Mouse (Mus musculus): ENCODE data around the gene Spag5. TPM values are rescaled to one million over a fixed set of nuclear protein-coding genes. Genes with fewer than 3 reads are reported as not detected.

Spag5 gene
- polyA plus RNA-seq, 2 experiments = 27.6 to 39.7 TPM

- no peaks in the 10 kb centered on the region for H3K36me3 ChIP-seq (replicated peaks; ENCODE audit: control insufficient read depth, insufficient read depth, low read depth)
- H3K9me3 ChIP-seq (ENCODE audit: control insufficient read depth, low read length) = no peaks in the 10 kb centered on the region
- ATAC-seq (ENCODE audit: insufficient read depth) = no peak
- WGBS (ENCODE audit: insufficient replicate concordance) = 28% methylated on average over 4 of the region's 4 CpGs
- TF ChIP-seq CTCF (IDR thresholded peaks at IDR 0.05; ENCODE audit: low read depth) = peak; percentile 90
- TF ChIP-seq EP300 (IDR thresholded peaks at IDR 0.05; ENCODE audit: low read depth) = no peak
- no peak overlapping the region for H3K9ac ChIP-seq (replicated peaks)
- no peaks in the 10 kb centered on the region for H3K27me3 ChIP-seq (ENCODE audit: control insufficient read depth, insufficient read depth, low read length)
- no peak for DNase-seq (ENCODE audit: low read depth in 3 of 3, low spot score in 3 of 3)
- H3K27ac ChIP-seq = no peak overlapping the region
- H3K4me3 ChIP-seq (ENCODE audit: insufficient read depth in 1 of 2, low read depth in 2 of 2, low read length in 2 of 2) = no peak overlapping the region
- no peak overlapping the region for H3K4me2 ChIP-seq (ENCODE audit: low read depth)
- H3K4me1 ChIP-seq (replicated peaks; ENCODE audit: control insufficient read depth in 2 of 2, insufficient read depth in 2 of 2, low read length in 1 of 2) = peaks cover 0 to 2% of the 10 kb centered on the region in 2 experiments; a peak in 1 of 4 replicates
Observed at GRCm38 (mm10) chr11:78355471-78356238, 54.3 kb downstream of the Spag5 start.

- Histone ChIP-seq H3K9me3 (ENCODE audit: control insufficient read depth, low read length) (no peaks in the 10 kb centered on the region), H3K4me3 (ENCODE audit: insufficient read depth in 1 of 2, low read depth in 2 of 2, low read length in 2 of 2) (no peak overlapping the region), H3K4me2 (ENCODE audit: low read depth) (no peak overlapping the region), H3K36me3 (replicated peaks; ENCODE audit: control insufficient read depth, insufficient read depth, low read depth) (no peaks in the 10 kb centered on the region), H3K4me1 (replicated peaks; ENCODE audit: control insufficient read depth in 2 of 2, insufficient read depth in 2 of 2, low read length in 1 of 2) (peaks cover 0 to 2% of the 10 kb centered on the region in 2 experiments; a peak in 1 of 4 replicates), H3K27ac (no peak overlapping the region), H3K27me3 (ENCODE audit: control insufficient read depth, insufficient read depth, low read length) (no peaks in the 10 kb centered on the region), H3K9ac (replicated peaks) (no peak overlapping the region)
- TF ChIP-seq CTCF (IDR thresholded peaks at IDR 0.05; ENCODE audit: low read depth) (peak; percentile 87), EP300 (IDR thresholded peaks at IDR 0.05; ENCODE audit: low read depth) (no peak)
- DNase-seq (ENCODE audit: low read depth in 3 of 3, low spot score in 3 of 3) (no peak), ATAC-seq (ENCODE audit: insufficient read depth) (no peak)
- 22% methylated on average over 22 of the region's 22 CpGs for WGBS (ENCODE audit: insufficient replicate concordance)
Observed at GRCm38 (mm10) chr11:78358330-78359007, 57.1 kb downstream of the Spag5 start.

- DNase-seq (ENCODE audit: low read depth in 3 of 3, low spot score in 3 of 3) = peak; percentile 50 to 70 (median 57)
- H3K9me3 ChIP-seq (ENCODE audit: control insufficient read depth, low read length) = no peaks in the 10 kb centered on the region
- WGBS (ENCODE audit: insufficient replicate concordance) = 8% methylated on average over 13 of the region's 13 CpGs
- H3K9ac ChIP-seq (replicated peaks) = no peak overlapping the region
- H3K4me3 ChIP-seq (ENCODE audit: insufficient read depth in 1 of 2, low read depth in 2 of 2, low read length in 2 of 2) = peak overlapping the region; percentile 49 to 52
- H3K27me3 ChIP-seq (ENCODE audit: control insufficient read depth, insufficient read depth, low read length) = no peaks in the 10 kb centered on the region
- no peak overlapping the region for H3K27ac ChIP-seq
- peaks cover 0 to 2% of the 10 kb centered on the region in 2 experiments; a peak in 1 of 4 replicates for H3K4me1 ChIP-seq (replicated peaks; ENCODE audit: control insufficient read depth in 2 of 2, insufficient read depth in 2 of 2, low read length in 1 of 2)
- peak overlapping the region; percentile 72 for H3K4me2 ChIP-seq (ENCODE audit: low read depth)
- no peaks in the 10 kb centered on the region for H3K36me3 ChIP-seq (replicated peaks; ENCODE audit: control insufficient read depth, insufficient read depth, low read depth)
- TF ChIP-seq EP300 (IDR thresholded peaks at IDR 0.05; ENCODE audit: low read depth) = no peak
- TF ChIP-seq CTCF (IDR thresholded peaks at IDR 0.05; ENCODE audit: low read depth) = peak; percentile 87
- peak; percentile 76; the same call in 1 of the 2 replicates for ATAC-seq (ENCODE audit: insufficient read depth)
Observed at GRCm38 (mm10) chr11:78360125-78360788, 58.9 kb downstream of the Spag5 start.

- no peak overlapping the region for H3K9ac ChIP-seq (replicated peaks)
- no peak for ATAC-seq (ENCODE audit: insufficient read depth)
Observed at GRCm38 (mm10) chr11:78360789-78361131, 59.4 kb downstream of the Spag5 start.

More at GRCm38 (mm10) chr11:78360789-78361131, 59.4 kb downstream of the Spag5 start:
- Histone ChIP-seq H3K27me3 (ENCODE audit: control insufficient read depth, insufficient read depth, low read length) (no peaks in the 10 kb centered on the region), H3K4me2 (ENCODE audit: low read depth) (peak overlapping the region; percentile 72; the same call in 1 of the 2 replicates), H3K9me3 (ENCODE audit: control insufficient read depth, low read length) (no peaks in the 10 kb centered on the region), H3K27ac (no peak overlapping the region), H3K36me3 (replicated peaks; ENCODE audit: control insufficient read depth, insufficient read depth, low read depth) (no peaks in the 10 kb centered on the region), H3K4me3 (ENCODE audit: insufficient read depth in 1 of 2, low read depth in 2 of 2, low read length in 2 of 2) (no peak overlapping the region), H3K4me1 (replicated peaks; ENCODE audit: control insufficient read depth in 2 of 2, insufficient read depth in 2 of 2, low read length in 1 of 2) (peaks cover 0 to 2% of the 10 kb centered on the region in 2 experiments; a peak in 1 of 4 replicates)
- TF ChIP-seq CTCF (IDR thresholded peaks at IDR 0.05; ENCODE audit: low read depth) = no peak
- no peak for TF ChIP-seq EP300 (IDR thresholded peaks at IDR 0.05; ENCODE audit: low read depth)
- DNase-seq (ENCODE audit: low read depth in 3 of 3, low spot score in 3 of 3) = no peak
- 57% methylated on average over 2 of the region's 2 CpGs for WGBS (ENCODE audit: insufficient replicate concordance)

All from liver, embryonic 14.5 days (tissue).